Mouse (Mus musculus) bone marrow, adult 2 months (tissue): Measurements from ENCODE around the gene Fkbp7.

ENCODE experiments used
- CTCF ChIP-seq: fragments of 200-500 bp; IDR thresholded peaks from 2 replicates; pipeline ENCODE4 v1.5.1; 2011; ENCODE audit warnings: low read length, control low read depth; ENCODE audit not compliant: control insufficient read depth, insufficient read depth
- POLR2A ChIP-seq: fragments of 200-500 bp; IDR thresholded peaks from 2 replicates; pipeline ENCODE4 v1.6.1; 2011; ENCODE audit warnings: low read depth, mild to moderate bottlenecking, control low read depth, low read length, borderline replicate concordance; ENCODE audit not compliant: control insufficient read depth

GRCm38 (mm10) chr2:76643801-76644200 lies 29.1 kb downstream of the Fkbp7 start:
- TF ChIP-seq CTCF (no peak), POLR2A (no peak)
